Mouse (Mus musculus): ENCODE measurements at regions not wholly inside any gene's neighbourhood (a gene's known extent, or its start where the extent isn't known, plus 50 kb on each side); places are given as distances from the start of the nearest gene placed in this dataset.
A peak's percentile ranks its signal among the peaks of the same experiment; 100 is the strongest.

DNA sequence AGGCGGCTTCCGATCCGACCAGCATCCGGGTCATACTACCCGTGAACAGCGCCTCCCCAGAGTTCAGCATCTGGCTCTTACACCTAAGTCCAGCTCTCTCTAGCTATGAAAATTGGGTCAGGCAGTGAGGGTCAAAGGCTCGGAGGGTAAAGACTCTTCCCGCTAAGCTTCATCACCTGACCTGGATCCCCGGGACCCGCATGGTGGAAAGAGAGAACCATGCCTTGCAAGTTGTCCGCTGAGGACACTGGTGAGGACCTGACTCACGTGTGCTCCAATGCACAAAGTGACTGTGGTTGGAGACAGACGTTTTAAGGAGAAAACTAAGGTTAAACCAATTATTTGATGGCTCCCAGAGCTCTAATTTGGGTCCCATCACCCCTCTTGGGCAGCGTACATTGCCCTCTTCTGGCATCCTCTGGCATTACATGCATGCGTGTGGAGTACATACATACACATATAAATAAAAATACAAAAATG lies 74.6 kb upstream of the Sall4 start:
- WGBS, result 15% methylated on average over 15 of the region's 15 CpGs

DNA sequence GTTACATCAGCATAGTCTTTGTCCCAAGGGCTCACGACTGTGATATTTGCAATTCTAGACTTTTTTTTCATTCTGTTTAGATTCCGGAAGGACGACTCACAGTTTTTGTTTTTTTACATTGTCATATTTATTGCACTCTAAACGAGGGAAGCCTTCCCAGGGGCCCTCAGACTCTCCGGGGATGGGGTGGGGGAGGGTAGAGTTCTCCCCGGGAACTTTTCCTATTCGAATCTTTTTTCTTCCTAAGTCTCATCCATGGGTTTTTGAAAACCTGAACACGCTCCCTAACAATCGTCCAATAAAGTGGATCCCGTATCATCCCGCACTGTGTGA lies 73.9 kb upstream of the Sall4 start:
- WGBS, result 1% methylated on average over 11 of the region's 11 CpGs
- Histone ChIP-seq H3K9me3 (no peaks in the 10 kb centered on the region), H3K4me1 (replicated peaks) (peaks cover 36% of the 10 kb centered on the region), H3K9ac (no peak overlapping the region), H3K4me3 (no peak overlapping the region), H3K4me2 (peak overlapping the region; percentile 23; the same call in 1 of the 2 replicates), H3K27me3 (peaks cover 35% of the 10 kb centered on the region), H3K27ac (replicated peaks) (no peak overlapping the region), H3K36me3 (no peaks in the 10 kb centered on the region)
- ATAC-seq (ENCODE audit: low read depth), result no peak

More for the DNA sequence above, 74.6 kb upstream of the Sall4 start:
- H3K27me3 ChIP-seq, result peaks cover 35% of the 10 kb centered on the region
- no peaks in the 10 kb centered on the region for H3K36me3 ChIP-seq
- H3K4me3 ChIP-seq, result no peak overlapping the region
- no peak for ATAC-seq (ENCODE audit: low read depth)
- H3K27ac ChIP-seq (replicated peaks), result no peak overlapping the region
- peak overlapping the region; percentile 26; the same call in 1 of the 2 replicates for H3K4me2 ChIP-seq
- peaks cover 36% of the 10 kb centered on the region for H3K4me1 ChIP-seq (replicated peaks)
- no peak overlapping the region for H3K9ac ChIP-seq
- no peaks in the 10 kb centered on the region for H3K9me3 ChIP-seq

DNA sequence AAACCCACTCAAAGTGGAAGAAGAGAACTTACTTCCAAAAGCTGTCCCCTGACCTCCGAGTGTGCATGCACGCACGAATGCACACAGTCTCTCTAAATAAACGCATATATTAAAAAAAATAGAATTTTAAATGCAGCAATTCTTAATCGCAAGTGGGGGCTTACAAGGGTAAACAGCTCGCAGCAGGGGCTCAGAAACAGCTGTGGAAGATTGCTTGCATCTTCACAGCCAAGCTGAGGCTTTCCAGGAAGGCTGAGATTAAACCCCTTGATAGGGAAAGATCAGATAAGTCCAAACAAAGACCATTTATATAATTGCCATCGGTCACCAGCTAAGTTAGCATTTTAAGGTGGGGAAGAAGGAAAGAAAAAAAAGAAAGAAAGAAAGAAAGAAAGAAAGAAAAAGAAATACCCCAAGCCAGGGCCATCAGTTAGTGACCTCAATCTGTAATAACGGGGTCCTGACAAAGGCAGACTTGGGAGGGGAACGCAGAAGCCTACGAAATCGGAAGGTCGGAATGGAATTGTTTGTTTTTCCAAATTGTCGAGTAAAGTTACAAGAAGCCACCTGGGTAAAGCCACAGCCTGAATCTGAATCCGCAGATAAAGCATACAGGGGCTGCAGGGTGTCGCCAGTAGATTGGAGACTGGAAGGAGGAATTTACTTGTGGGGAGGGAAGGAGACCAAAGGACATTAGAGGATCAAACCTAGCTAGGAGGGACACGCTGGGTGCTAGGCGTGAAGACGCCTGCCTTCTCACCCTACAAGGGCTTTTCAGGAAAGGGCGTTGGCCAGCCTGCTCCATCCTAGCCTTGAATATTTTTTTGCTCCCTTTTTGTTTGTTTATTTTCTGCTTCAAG lies 73.3 kb upstream of the Sall4 start:
- H3K4me3 ChIP-seq, result no peak overlapping the region
- H3K4me1 ChIP-seq (replicated peaks), result peaks cover 36% of the 10 kb centered on the region
- 10% methylated on average over 19 of the region's 19 CpGs for WGBS
- ATAC-seq (ENCODE audit: low read depth), result no peak
- no peak overlapping the region; the same call in 1 of the 2 replicates for H3K9ac ChIP-seq
- H3K36me3 ChIP-seq, result no peaks in the 10 kb centered on the region
- no peaks in the 10 kb centered on the region for H3K9me3 ChIP-seq
- peak overlapping the region; percentile 23; the same call in 1 of the 2 replicates for H3K4me2 ChIP-seq
- H3K27ac ChIP-seq (replicated peaks), result no peak overlapping the region
- peaks cover 35% of the 10 kb centered on the region for H3K27me3 ChIP-seq

DNA sequence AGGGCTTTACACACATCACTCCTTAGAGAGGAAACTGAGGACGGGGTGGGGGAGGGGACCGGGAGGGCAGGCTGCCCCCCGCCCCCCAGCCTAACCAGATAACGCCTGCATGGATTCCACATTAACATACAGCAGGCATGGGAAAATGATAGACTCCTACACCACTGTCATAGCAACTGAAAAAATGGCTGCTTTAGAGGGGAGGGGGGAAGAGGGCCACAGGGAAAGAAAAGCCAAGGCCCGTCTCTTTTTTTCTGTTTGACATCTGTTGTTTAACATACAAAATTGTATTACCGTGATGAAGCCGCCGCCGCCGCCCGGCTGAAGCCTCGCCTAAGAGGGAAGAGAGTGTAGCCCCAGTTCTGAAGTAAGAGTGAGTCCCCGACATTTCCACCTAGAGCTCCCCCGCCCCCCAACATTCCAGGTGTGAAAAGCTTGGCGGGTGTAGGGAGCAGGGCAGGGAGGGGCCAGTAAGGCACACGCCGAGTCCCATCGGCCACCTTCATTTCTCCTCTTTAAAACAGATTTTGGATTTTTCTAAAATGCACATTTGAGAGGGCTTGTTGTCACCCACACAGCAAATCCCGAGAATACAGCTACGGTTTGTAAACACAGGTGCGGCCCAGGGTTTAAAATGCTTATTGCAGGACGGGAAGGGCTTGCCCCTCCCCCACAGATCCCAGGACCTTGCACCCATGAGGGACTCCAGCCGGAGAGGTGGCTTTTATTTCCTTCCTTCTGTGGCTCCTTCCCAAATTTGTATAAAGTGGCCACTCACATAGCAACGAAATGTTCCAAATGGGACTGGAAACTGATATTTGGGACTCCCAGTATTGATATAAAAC lies 72.3 kb upstream of the Sall4 start:
- no peak overlapping the region for H3K27ac ChIP-seq (replicated peaks)
- no peaks in the 10 kb centered on the region for H3K36me3 ChIP-seq
- 4% methylated on average over 24 of the region's 24 CpGs for WGBS
- H3K4me3 ChIP-seq, result peak overlapping the region; percentile 1; the same call in 1 of the 2 replicates
- H3K27me3 ChIP-seq, result peaks cover 35% of the 10 kb centered on the region
- ATAC-seq (ENCODE audit: low read depth), result no peak
- no peaks in the 10 kb centered on the region for H3K9me3 ChIP-seq
- H3K4me2 ChIP-seq, result peak overlapping the region; percentile 42
- no peak overlapping the region for H3K9ac ChIP-seq
- peaks cover 36% of the 10 kb centered on the region for H3K4me1 ChIP-seq (replicated peaks)

DNA sequence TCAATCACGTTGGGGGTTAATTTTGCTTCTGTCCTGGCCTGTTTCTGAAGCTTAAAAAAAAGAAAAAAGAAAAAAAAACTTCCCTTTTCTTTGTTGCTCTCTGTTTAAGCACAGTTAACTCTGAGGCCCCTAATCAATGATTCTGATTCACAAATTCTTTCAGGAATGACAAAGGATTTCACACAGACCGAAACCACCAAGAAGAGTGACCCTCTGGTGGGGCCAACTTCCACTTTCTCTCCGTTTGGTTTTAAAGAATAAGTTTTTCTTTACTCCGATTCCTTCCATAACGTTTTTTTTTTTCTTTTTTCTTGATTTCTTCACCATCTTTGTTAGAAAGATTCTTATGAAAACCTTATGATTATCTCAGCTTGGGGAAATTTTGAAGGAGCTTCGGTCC lies 71.5 kb upstream of the Sall4 start:
- no peak overlapping the region for H3K4me2 ChIP-seq
- 7% methylated on average over 6 of the region's 6 CpGs for WGBS

DNA sequence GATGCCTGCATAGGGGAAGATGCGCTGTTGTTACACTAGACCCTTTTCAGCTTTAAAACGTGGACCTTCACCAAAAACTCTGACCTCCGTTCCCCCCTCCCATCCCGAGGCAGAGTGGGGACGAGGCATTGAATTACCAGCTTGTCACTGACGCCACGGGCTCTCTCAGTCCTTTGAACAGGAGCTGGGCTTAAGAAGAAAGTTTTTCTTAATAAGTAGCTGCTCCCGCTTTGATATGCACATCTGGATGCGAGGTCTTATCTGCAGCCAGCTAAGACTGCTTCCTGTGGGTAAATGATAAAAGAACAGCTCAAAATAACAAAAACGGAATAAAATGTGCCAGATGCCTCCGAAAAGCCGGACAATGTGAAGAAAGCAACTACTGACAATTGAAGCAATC lies 70.9 kb upstream of the Sall4 start:
- peak overlapping the region; percentile 25 for H3K4me2 ChIP-seq

More for the DNA sequence above, 71.5 kb upstream of the Sall4 start:
- Histone ChIP-seq H3K36me3 (no peaks in the 10 kb centered on the region), H3K9me3 (no peaks in the 10 kb centered on the region), H3K27ac (replicated peaks) (no peak overlapping the region), H3K27me3 (peaks cover 35% of the 10 kb centered on the region), H3K9ac (no peak overlapping the region), H3K4me3 (no peak overlapping the region), H3K4me1 (replicated peaks) (peaks cover 36% of the 10 kb centered on the region)
- ATAC-seq (ENCODE audit: low read depth), result no peak

DNA sequence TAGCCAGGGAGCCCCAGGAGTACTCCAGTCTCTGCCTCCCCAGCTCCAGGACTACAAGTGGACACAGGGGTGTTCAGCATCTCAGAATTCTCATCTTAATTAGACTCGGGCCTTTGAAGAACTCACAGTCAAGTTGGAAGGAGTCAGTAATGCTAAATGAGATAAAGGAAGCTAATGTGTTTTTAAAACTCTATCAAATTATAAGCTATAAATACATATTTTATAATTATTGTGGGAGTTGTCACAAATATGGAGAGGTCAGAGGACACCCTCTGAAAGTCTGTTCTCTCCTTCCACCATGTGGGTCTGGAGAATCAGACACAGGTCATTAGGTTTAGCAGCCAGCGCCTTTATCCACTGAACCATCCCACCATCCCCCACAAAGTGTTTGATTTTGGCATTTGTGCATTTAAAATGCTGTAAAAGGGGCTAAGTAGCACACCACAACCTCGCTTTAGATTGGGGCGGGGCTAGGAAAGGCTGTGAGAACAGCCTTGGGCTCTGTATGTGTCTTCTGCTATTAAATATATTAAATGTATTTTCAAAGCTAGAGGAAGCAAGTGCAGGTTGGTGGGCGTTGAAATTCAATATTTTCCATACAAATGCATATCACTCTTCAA lies 70.3 kb upstream of the Sall4 start:
- no peaks in the 10 kb centered on the region for H3K9me3 ChIP-seq
- WGBS, result 30% methylated on average over 5 of the region's 5 CpGs
- no peak overlapping the region for H3K4me2 ChIP-seq
- H3K4me3 ChIP-seq, result no peak overlapping the region
- H3K27me3 ChIP-seq, result peaks cover 31% of the 10 kb centered on the region
- H3K9ac ChIP-seq, result no peak overlapping the region
- no peaks in the 10 kb centered on the region for H3K36me3 ChIP-seq
- ATAC-seq (ENCODE audit: low read depth), result no peak
- H3K4me1 ChIP-seq (replicated peaks), result peaks cover 36% of the 10 kb centered on the region
- H3K27ac ChIP-seq (replicated peaks), result no peak overlapping the region

More for the DNA sequence above, 70.9 kb upstream of the Sall4 start:
- Histone ChIP-seq H3K4me1 (replicated peaks) (peaks cover 36% of the 10 kb centered on the region), H3K4me3 (no peak overlapping the region), H3K36me3 (no peaks in the 10 kb centered on the region), H3K27ac (replicated peaks) (no peak overlapping the region), H3K9me3 (no peaks in the 10 kb centered on the region), H3K9ac (no peak overlapping the region), H3K27me3 (peaks cover 35% of the 10 kb centered on the region)
- no peak for ATAC-seq (ENCODE audit: low read depth)
- 2% methylated on average over 12 of the region's 12 CpGs for WGBS

DNA sequence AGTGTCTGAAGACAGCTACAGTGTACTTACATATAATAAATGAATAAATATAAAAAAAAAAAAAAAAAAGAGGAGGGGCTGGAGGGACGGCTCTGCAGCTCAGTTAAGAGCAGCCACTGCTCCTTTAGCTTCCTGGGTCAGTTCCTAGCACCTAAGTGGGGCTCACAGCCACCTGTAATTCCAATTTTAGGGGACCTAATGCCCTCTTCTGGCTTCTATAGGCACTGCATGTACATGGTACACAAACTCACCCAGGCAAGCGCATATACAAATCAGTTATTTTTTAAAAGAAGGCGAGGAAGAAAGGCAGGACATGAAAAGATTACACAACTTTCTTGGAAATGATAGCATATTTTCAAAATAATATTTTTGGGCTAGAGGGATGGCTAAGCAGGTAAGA lies 67.0 kb upstream of the Sall4 start:
- no peak for ATAC-seq (ENCODE audit: low read depth)
- 96% methylated on average over 3 of the region's 3 CpGs for WGBS
- no peak overlapping the region for H3K9ac ChIP-seq
- no peak overlapping the region for H3K4me3 ChIP-seq
- no peaks in the 10 kb centered on the region for H3K36me3 ChIP-seq
- H3K4me2 ChIP-seq, result no peak overlapping the region
- H3K4me1 ChIP-seq (replicated peaks), result peaks cover 23% of the 10 kb centered on the region
- no peak overlapping the region for H3K27ac ChIP-seq (replicated peaks)
- H3K9me3 ChIP-seq, result no peaks in the 10 kb centered on the region
- peaks cover 11% of the 10 kb centered on the region for H3K27me3 ChIP-seq

DNA sequence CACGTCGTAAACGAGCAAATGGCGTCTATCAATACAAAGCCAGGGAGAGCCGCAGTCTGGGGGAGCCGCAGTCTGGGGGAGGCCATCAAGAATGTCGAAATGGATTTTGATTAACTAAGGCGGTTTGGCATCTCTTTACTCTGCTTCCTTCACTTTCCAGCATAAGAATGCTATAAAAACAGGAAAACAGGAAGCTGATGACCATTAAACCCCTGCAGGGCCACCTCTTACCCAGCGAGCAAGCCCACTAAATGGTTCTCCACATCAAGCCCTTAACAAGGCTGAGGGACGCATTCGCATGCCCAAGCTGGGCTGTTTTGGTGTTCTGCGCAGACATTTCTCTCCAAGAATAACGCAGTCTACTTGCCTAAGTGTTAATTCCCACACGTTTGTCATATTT lies 64.0 kb upstream of the Sall4 start:
- Histone ChIP-seq H3K4me2 (0 out of 2 replicates have a peak overlapping the region, but pooled peaks have one; percentile 7), H3K9me3 (no peaks in the 10 kb centered on the region), H3K4me3 (no peak overlapping the region), H3K36me3 (no peaks in the 10 kb centered on the region), H3K4me1 (replicated peaks) (0 out of 2 replicates have a peak, but pooled peaks cover 6% of the 10 kb centered on the region), H3K27ac (replicated peaks) (no peak overlapping the region), H3K27me3 (peaks cover 6% of the 10 kb centered on the region; the same call in 1 of the 2 replicates), H3K9ac (no peak overlapping the region)
- no peak for ATAC-seq (ENCODE audit: low read depth)
- 12% methylated on average over 14 of the region's 14 CpGs for WGBS

DNA sequence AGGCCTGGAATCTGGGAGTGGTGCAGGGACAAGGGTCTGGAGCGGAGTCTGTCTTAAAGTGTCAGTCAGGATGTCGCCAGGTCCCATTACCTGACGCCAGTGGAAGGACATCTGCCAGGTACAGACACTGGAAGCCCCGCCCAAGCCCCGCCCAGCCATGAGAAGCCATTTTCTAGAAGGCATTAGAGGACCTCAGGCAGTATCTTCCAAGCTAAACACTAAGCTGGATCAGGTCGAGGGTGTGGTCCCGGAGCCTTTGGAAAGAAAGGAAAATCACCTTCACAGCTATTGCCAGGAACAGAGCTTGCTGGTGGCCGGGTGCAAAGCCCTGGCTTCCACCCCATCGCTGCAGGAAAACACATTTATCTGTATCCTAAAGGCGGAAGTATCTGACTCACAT lies 52.9 kb upstream of the Sall4 start:
- no peak for ATAC-seq (ENCODE audit: low read depth)
- no peaks in the 10 kb centered on the region for H3K9me3 ChIP-seq
- no peak overlapping the region for H3K4me3 ChIP-seq
- no peaks in the 10 kb centered on the region for H3K4me1 ChIP-seq (replicated peaks)
- 69% methylated on average over 10 of the region's 10 CpGs for WGBS
- no peak overlapping the region for H3K4me2 ChIP-seq
- H3K9ac ChIP-seq, result no peak overlapping the region
- no peaks in the 10 kb centered on the region for H3K36me3 ChIP-seq
- H3K27me3 ChIP-seq, result no peaks in the 10 kb centered on the region
- no peak overlapping the region for H3K27ac ChIP-seq (replicated peaks)
